9 mouse cellular contexts compared by ENCODE assay signal in genomic region chr8:122174133-122174930, GRCm38 (mm10).
DNase-seq lines count a peak whose midpoint lies in the region; ATAC-seq and TF ChIP-seq lines count a peak whose summit lies in the region.
"Had no signal": no experiment of that assay in that cellular context is flagged by ENCODE, and none has a peak within 500 bp of the region (broad histone marks: within the 10 kb centered on the region; RNA-seq: fewer than 3 reads in every experiment).

No protein-coding gene starts in this region.

- H3K9ac ChIP-seq in midbrain, postnatal 0 days (replicated peaks; ENCODE audit: low read length, poor library complexity, severe bottlenecking) = no peak overlapping the region
- H3K9ac ChIP-seq in midbrain, embryonic 16.5 days (ENCODE audit: low read depth, low read length) = no peak overlapping the region
- H3K9ac ChIP-seq in intestine, embryonic 14.5 days (ENCODE audit: low read length) = no peak overlapping the region
- H3K9ac ChIP-seq in stomach, embryonic 14.5 days (replicated peaks; ENCODE audit: low read depth, low read length) = no peak overlapping the region
- H3K9ac ChIP-seq in heart, embryonic 12.5 days = no peak overlapping the region; the same call in 1 of the 2 replicates
- H3K9ac ChIP-seq: hindbrain, embryonic 14.5 days; limb, embryonic 12.5 days had no signal

- H3K4me2 ChIP-seq in midbrain, postnatal 0 days (ENCODE audit: low read depth, low read length, poor library complexity, severe bottlenecking) = no peak overlapping the region
- H3K4me2 ChIP-seq in midbrain, embryonic 16.5 days (ENCODE audit: low read length) = no peak overlapping the region
- H3K4me2 ChIP-seq in intestine, embryonic 14.5 days (ENCODE audit: low read length) = no peak overlapping the region
- H3K4me2 ChIP-seq in stomach, embryonic 14.5 days (replicated peaks; ENCODE audit: low read depth, low read length) = no peak overlapping the region
- H3K4me2 ChIP-seq in heart, embryonic 12.5 days = no peak overlapping the region
- H3K4me2 ChIP-seq: hindbrain, embryonic 14.5 days; limb, embryonic 12.5 days had no signal

- H3K27me3 ChIP-seq in midbrain, postnatal 0 days (ENCODE audit: insufficient read depth, low read length) = no peaks in the 10 kb centered on the region
- no peaks in the 10 kb centered on the region for H3K27me3 ChIP-seq in midbrain, embryonic 16.5 days (ENCODE audit: control insufficient read depth, insufficient read depth, low read depth, low read length)
- no peaks in the 10 kb centered on the region for H3K27me3 ChIP-seq in intestine, embryonic 14.5 days (replicated peaks; ENCODE audit: control insufficient read depth, insufficient read depth, low read length)
- no peaks in the 10 kb centered on the region for H3K27me3 ChIP-seq in stomach, embryonic 14.5 days (ENCODE audit: control insufficient read depth, insufficient read depth, low read length)
- H3K27me3 ChIP-seq in heart, embryonic 12.5 days (replicated peaks) = peaks cover 32% of the 10 kb centered on the region; the same call in 1 of the 2 replicates

- no peak for ATAC-seq in midbrain, postnatal 0 days (ENCODE audit: low FRiP score)
- ATAC-seq in midbrain, embryonic 16.5 days = no peak
- peak; percentile 79 for ATAC-seq in intestine, embryonic 14.5 days (replicated peaks; ENCODE audit: low FRiP score, low TSS enrichment, low read depth)
- peak; percentile 90 for ATAC-seq in stomach, embryonic 14.5 days (ENCODE audit: insufficient number of reproducible peaks, insufficient read depth, low FRiP score, low read depth)
- ATAC-seq in heart, embryonic 12.5 days (ENCODE audit: insufficient number of reproducible peaks, low FRiP score) = no peak

- H3K36me3 ChIP-seq in midbrain, postnatal 0 days (ENCODE audit: insufficient read depth, low read length) = no peaks in the 10 kb centered on the region
- no peaks in the 10 kb centered on the region for H3K36me3 ChIP-seq in midbrain, embryonic 16.5 days (ENCODE audit: control insufficient read depth, insufficient read depth, low read length)
- H3K36me3 ChIP-seq in intestine, embryonic 14.5 days (ENCODE audit: control insufficient read depth, insufficient read depth, low read length) = no peaks in the 10 kb centered on the region
- no peaks in the 10 kb centered on the region for H3K36me3 ChIP-seq in stomach, embryonic 14.5 days (ENCODE audit: control insufficient read depth, insufficient read depth, low read length)
- no peaks in the 10 kb centered on the region for H3K36me3 ChIP-seq in heart, embryonic 12.5 days
- H3K36me3 ChIP-seq: limb, embryonic 12.5 days had no signal

- no peak for DNase-seq in midbrain, postnatal 0 days (ENCODE audit: low spot score)
- DNase-seq in adrenal gland, adult 8-10 months = peak; percentile 70
- peak; percentile 64 for DNase-seq in intestine, embryonic 14.5 days (ENCODE audit: low spot score)
- no peak for DNase-seq in left cerebral cortex, adult 11 months (ENCODE audit: low spot score)

- 52% methylated on average over 10 of the region's 10 CpGs for WGBS in midbrain, postnatal 0 days
- 48% methylated on average over 10 of the region's 10 CpGs for WGBS in midbrain, embryonic 16.5 days
- WGBS in intestine, embryonic 14.5 days = 42% methylated on average over 10 of the region's 10 CpGs
- WGBS in stomach, embryonic 14.5 days = 31% methylated on average over 10 of the region's 10 CpGs
- 37% methylated on average over 10 of the region's 10 CpGs for WGBS in heart, embryonic 12.5 days

- no peaks in the 10 kb centered on the region for H3K9me3 ChIP-seq in midbrain, postnatal 0 days (ENCODE audit: low read length)
- H3K9me3 ChIP-seq in midbrain, embryonic 16.5 days (replicated peaks; ENCODE audit: control insufficient read depth, low read length, poor library complexity, severe bottlenecking) = no peaks in the 10 kb centered on the region
- H3K9me3 ChIP-seq in intestine, embryonic 14.5 days (ENCODE audit: control insufficient read depth, low read length) = no peaks in the 10 kb centered on the region
- no peaks in the 10 kb centered on the region for H3K9me3 ChIP-seq in stomach, embryonic 14.5 days (ENCODE audit: control insufficient read depth, low read depth, low read length)
- no peaks in the 10 kb centered on the region for H3K9me3 ChIP-seq in heart, embryonic 12.5 days (replicated peaks)
- H3K9me3 ChIP-seq: limb, embryonic 12.5 days had no signal

- H3K27ac ChIP-seq in midbrain, postnatal 0 days (ENCODE audit: low read depth, low read length) = no peak overlapping the region
- H3K27ac ChIP-seq in midbrain, embryonic 16.5 days (ENCODE audit: low read length) = no peak overlapping the region
- no peak overlapping the region for H3K27ac ChIP-seq in intestine, embryonic 14.5 days (ENCODE audit: low read depth)
- no peak overlapping the region for H3K27ac ChIP-seq in stomach, embryonic 14.5 days (ENCODE audit: low read length)
- no peak overlapping the region for H3K27ac ChIP-seq in heart, embryonic 12.5 days (ENCODE audit: poor library complexity, severe bottlenecking)
- H3K27ac ChIP-seq: hindbrain, embryonic 14.5 days; limb, embryonic 12.5 days had no signal

- H3K4me1 ChIP-seq in midbrain, postnatal 0 days (ENCODE audit: insufficient read depth, low read length) = no peaks in the 10 kb centered on the region
- H3K4me1 ChIP-seq in midbrain, embryonic 16.5 days (ENCODE audit: control insufficient read depth, insufficient read depth, low read length) = no peaks in the 10 kb centered on the region
- H3K4me1 ChIP-seq in intestine, embryonic 14.5 days (replicated peaks; ENCODE audit: control insufficient read depth, insufficient read depth, low read length) = no peaks in the 10 kb centered on the region; the same call in 1 of the 2 replicates
- H3K4me1 ChIP-seq in stomach, embryonic 14.5 days (ENCODE audit: control insufficient read depth, insufficient read depth, low read length) = no peaks in the 10 kb centered on the region
- no peaks in the 10 kb centered on the region; the same call in 1 of the 2 replicates for H3K4me1 ChIP-seq in heart, embryonic 12.5 days (replicated peaks)

- no peak overlapping the region for H3K4me3 ChIP-seq in midbrain, postnatal 0 days (ENCODE audit: low read depth, low read length)
- H3K4me3 ChIP-seq in midbrain, embryonic 16.5 days (ENCODE audit: low read depth, low read length) = no peak overlapping the region
- no peak overlapping the region for H3K4me3 ChIP-seq in intestine, embryonic 14.5 days (ENCODE audit: low read depth, low read length)
- no peak overlapping the region for H3K4me3 ChIP-seq in stomach, embryonic 14.5 days (ENCODE audit: low read depth, low read length)
- H3K4me3 ChIP-seq in heart, embryonic 12.5 days = no peak overlapping the region
- H3K4me3 ChIP-seq: limb, embryonic 12.5 days had no signal

- TF ChIP-seq CTCF in midbrain, postnatal 0 days (IDR thresholded peaks at IDR 0.05) = peak; percentile 27

Comparison
In these comparisons a context has a peak if more than half of its experiments do, and no peak if none do; other contexts are left out.
1. ATAC-seq: peak in intestine, embryonic 14.5 days (single experiment) and stomach, embryonic 14.5 days (single experiment); none in midbrain, postnatal 0 days (single experiment), midbrain, embryonic 16.5 days (single experiment) and heart, embryonic 12.5 days (single experiment).
2. DNase-seq: peak in adrenal gland, adult 8-10 months (single experiment) and intestine, embryonic 14.5 days (single experiment); none in midbrain, postnatal 0 days (single experiment) and left cerebral cortex, adult 11 months (single experiment).